Mouse (Mus musculus) T-helper 1 cell (primary cell): ENCODE measurements around the gene Gtsf2.

Experiments
- in situ Hi-C: fragments of 300-600 bp; cut with MboI, MseI; formaldehyde crosslinking; loops from one replicate; pipeline ENCODE4 v1.15.1; 2025; ENCODE audit warnings: high pct_unique_total_duplicates

The Gtsf2 gene

GRCm38 (mm10) chr15:103393577-103393976 lies 54.7 kb downstream of the Gtsf2 start:
- in situ Hi-C loops, result no loop called here
